Mouse (Mus musculus) activated CD4-positive, CD25-positive, alpha-beta regulatory T cell, adult 4 months (primary cell): ENCODE data around the gene Tmem262. TPM values are rescaled to one million over a fixed set of nuclear protein-coding genes. Genes with fewer than 3 reads are reported as not detected.
"Not testable (repeated sequence)": the region's sequence is repeated elsewhere in the genome, so short reads cannot be mapped to it uniquely, and the experiment has no call there.

Experiments used
- ATAC-seq: one replicate; pipeline ENCODE4 v1.8.0; 2017
- polyA plus RNA-seq, 2 experiments: library from polyadenylated mRNA; unstranded; fragments of 100-300 nt; shearing (Covaris generic); gene quantifications; one replicate each; pipeline ENCODE4 v1.2.1; 2017

Tmem262 gene
- not detected for polyA plus RNA-seq

GRCm38 (mm10) chr19:6079983-6080480 is at the start of gene Tmem262:
Gene Tmem262, plus strand, starts transcription at chr19:6080033.
- no peak for ATAC-seq

- ATAC-seq, result no peak
Measured at GRCm38 (mm10) chr19:6030520-6031280, 49.1 kb upstream of the Tmem262 start.

DNA sequence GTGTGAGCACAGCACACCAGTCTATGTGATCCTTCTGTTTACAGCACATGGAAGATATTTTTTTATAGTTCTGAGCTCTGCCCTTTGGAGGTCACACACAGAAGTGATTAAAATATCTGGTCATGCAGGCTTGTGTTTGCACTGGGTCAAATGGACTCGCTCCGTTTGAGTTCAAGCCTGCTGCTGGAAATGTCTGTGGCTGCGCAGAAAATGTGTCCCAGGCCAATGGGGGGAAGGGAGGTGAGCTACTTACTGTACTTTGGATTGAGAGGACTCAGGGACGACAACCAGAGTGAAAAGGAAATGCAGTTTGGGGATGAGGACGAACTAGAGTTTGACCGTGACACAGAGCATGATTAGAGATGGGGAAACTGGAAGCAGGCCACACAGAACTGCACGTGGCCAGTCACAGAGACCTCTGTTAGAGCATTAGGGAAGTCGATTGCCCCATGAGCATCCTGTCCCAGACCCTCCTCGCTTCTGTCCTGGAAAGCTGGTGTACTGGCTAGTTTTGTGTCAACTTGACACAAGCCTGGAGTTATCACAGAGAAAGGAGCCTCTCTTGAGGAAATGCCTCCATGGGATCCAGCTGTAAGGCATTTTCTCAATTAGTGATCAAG is 43.8 kb upstream of the Tmem262 start:
- ATAC-seq, result no peak

- no peak for ATAC-seq
Measured at GRCm38 (mm10) chr19:6037695-6038094, 42.1 kb upstream of the Tmem262 start.

GRCm38 (mm10) chr19:6038326-6038725 is 41.5 kb upstream of the Tmem262 start:
- ATAC-seq, result no peak

GRCm38 (mm10) chr19:6040002-6040401 is 39.8 kb upstream of the Tmem262 start:
- ATAC-seq, result no peak

DNA sequence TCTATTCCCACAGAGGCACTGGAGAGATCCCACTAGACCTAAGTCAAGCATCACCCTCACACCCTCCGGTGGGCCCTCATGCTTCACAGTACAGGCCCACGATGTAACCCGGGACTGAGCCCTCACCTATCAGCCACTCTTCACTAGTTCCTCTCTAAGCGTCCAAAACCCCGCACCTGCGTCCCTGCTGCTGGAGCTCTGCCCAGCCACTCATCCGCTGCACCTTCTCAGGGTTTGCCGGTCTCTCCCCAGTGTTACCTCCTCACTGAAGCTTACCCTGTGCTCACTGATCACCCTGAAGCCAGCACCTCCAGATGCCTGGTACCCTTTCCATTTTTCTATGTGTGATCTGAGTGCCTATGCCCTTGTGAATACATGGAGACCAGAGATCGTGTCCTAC is 37.5 kb upstream of the Tmem262 start:
- no peak for ATAC-seq

DNA sequence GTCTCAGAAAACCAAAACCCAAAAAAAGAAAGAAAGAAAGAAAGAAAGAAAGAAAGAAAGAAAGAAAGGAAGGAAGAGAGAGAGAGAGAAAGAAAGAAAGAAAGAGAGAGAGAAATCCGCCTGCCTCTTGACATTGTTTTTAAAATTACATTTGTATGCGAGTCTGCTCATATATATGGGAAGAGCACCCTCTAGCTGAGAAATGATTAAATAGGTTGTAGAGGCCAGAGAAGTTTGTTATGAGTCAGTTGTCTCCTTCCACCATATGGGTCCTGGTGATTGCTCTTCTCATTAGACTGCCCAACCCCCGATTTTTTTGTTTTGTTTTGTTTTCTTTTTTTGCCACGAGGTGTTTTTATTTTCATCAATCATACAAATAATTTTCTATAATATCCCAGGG is 35.7 kb upstream of the Tmem262 start:
- ATAC-seq, result not testable (repeated sequence)

DNA sequence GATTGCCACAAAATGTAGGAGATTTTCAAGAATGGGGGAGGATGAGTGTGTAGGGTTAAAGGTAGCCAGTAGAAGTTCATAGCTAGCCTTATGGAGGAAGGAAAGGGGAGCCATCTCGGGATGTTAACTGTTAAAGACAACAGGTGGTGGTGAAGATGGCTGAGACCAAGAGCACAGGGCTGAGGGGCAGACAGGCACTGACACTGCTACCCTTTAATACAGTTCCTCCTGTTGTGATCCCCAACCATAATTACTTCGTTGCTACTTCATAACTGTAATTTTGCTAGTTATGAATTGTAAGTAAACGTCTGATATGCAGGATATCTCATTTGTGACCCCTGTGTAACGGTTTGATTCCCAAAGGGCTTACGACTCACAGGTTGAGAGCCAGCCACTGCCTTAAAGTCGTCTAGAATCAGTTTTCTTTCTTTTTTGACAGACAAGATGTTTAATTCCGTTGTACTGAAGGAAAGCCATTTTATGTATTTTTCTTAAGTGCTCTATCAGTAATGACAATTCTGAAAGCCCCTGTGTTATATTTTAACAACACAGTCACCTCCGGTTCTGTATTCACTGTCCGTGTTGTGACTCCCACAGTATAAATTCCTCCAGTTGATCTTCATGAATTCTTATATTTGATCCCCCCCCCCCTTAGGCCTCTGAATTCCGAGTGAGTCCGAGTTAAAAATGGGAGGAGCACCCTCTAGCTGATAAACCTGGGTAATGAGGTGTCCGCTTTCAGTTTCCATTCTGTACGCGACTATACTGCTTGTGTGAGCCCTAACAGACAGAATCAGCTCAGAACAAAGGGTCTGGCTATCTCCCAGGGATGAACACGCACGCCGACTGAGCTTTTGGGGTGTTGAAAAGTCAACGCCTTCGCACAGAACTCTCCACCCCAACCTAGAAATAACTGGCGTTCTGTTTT is 34.2 kb upstream of the Tmem262 start:
- peak; percentile 33 for ATAC-seq

DNA sequence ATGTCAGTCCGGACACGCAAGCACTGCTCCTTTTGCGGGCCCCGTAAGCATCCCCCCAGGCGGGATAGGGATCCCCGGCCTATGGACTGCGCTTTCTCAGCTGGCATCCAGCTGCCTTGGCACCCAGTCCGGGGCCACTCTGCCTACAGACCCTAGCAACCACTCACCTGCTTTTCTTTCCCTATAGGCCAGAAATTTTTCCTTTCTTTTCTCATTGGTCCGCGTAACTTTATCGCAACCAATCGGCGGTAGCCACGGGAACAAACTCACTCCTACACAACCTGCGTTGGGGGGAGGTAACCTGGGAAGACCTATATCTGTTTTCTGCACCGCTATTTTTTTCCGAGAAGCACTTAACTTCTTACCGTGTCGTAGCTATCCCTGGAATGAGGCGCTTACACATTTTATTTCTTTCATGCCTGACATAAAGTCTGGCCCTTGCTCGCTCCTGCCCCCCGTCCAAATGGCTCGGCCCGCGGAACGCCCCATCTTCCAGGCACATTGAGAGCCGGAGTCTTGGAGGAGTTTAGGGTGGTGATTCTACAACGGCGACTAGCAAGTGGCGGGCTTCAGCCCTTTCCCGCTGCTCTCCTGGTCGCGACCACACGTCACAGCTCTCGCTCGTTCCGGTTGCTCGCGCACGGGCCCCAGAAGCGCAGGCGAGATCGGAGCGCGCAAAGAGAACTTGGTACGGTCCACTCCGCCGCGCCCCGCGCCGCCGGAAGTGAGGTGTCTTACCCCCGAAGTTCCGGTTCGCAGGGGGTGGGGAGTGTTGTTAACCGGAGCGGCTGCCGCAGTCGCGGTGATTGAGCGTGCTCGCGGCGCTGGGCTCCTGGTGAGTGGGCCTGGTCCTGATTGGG is 33.3 kb upstream of the Tmem262 start, which contains the start of gene Syvn1:
Gene Syvn1 (plus strand): TSS at position 283 of the 860 bp plus-strand sequence.
- ATAC-seq, result peak; percentile 89

GRCm38 (mm10) chr19:6047154-6047898 is 32.5 kb upstream of the Tmem262 start:
- no peak for ATAC-seq

- no peak for ATAC-seq
Measured at GRCm38 (mm10) chr19:6047899-6048166, 32.0 kb upstream of the Tmem262 start.

GRCm38 (mm10) chr19:6048681-6049410 is 31.0 kb upstream of the Tmem262 start:
- ATAC-seq, result no peak

DNA sequence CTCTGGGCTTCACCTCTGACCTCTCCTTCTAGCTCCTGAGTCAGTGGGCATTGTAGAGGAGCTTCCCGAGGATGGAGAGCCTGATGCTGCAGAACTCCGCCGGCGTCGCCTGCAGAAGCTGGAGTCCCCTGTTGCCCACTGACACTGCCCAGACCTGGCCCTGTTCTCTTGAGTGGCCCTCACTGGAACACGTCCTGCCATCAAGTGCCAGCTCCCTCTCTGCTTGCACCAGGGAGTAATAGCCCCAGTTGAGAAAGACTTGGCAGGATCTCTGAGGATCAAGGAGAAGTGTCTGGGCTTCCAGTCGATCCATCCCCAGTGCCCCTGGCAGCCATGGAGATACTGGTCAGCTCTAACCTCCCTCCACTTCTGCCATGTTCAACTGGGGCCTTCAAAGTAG is 27.3 kb upstream of the Tmem262 start:
- no peak for ATAC-seq

DNA sequence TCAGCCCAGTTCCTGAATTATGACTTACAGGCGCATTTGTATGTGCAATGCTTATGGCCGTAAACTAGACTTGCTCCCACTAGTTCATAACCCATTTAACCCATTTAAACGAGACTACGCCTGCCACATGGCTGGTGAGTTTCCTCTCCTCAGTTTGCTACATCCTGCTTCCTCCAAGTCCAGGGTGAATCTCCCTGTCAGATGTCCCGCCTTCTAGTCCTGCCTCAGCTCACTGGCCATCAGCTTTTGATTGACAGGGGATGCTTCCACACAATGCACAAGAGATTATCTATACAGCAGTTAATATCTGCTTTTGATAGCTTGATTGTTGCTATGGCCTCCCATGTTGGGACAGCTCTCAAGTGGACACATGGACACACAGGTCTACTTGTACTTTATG is 25.5 kb upstream of the Tmem262 start:
- ATAC-seq, result no peak

DNA sequence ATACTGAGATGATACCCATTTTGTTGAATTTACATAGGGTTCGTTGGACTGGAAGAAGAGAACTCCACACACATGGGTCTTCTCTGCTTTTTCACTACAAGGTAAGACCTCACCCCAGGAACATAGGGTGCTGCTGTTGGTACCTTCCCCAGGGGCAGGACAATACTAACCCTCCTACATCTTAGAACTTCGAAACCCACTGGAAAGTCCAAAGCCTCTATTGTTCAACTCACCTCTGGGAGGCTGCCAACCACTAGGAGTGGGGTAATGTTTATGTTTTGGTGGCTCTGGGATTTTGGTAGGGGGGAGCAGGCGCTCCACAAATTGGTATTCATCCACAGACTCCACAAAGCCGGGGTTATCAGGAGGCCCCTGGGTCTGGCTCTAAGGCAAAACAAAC is 23.1 kb upstream of the Tmem262 start:
- no peak for ATAC-seq

GRCm38 (mm10) chr19:6057313-6058096 is 22.3 kb upstream of the Tmem262 start, which contains the start of the genes Mrpl49 and Fau:
Gene Mrpl49, minus strand, starts transcription at chr19:6057785.
Gene Fau, plus strand, starts transcription at chr19:6057844.
- ATAC-seq, result peak; percentile 68

GRCm38 (mm10) chr19:6058513-6058912 is 21.3 kb upstream of the Tmem262 start:
- ATAC-seq, result no peak

- ATAC-seq, result no peak
Measured at GRCm38 (mm10) chr19:6058966-6059365, 20.9 kb upstream of the Tmem262 start.
